Mouse (Mus musculus) gonadal fat pad, adult 2 months (tissue): ENCODE measurements around the gene Pitpnc1. TPM values are rescaled to one million over a fixed set of nuclear protein-coding genes. Genes with fewer than 3 reads are reported as not detected.

Experiments
- DNase-seq: peaks from one replicate; pipeline ENCODE4 v3.0.0-alpha.2; 2012; ENCODE audit warnings: low read depth
- polyA plus RNA-seq: library from polyadenylated mRNA; depleted of rRNA; stranded (reverse); fragments of >200 nt; gene quantifications from 2 replicates; pipeline ENCODE4 v1.2.3, GENCODE M21; 2012

The Pitpnc1 gene
- polyA plus RNA-seq, 1 experiment, result 6.4 TPM

- no peak for DNase-seq
These were observed 188.0 kb downstream of the Pitpnc1 start for GRCm38 (mm10) chr11:107282481-107282880.

DNA sequence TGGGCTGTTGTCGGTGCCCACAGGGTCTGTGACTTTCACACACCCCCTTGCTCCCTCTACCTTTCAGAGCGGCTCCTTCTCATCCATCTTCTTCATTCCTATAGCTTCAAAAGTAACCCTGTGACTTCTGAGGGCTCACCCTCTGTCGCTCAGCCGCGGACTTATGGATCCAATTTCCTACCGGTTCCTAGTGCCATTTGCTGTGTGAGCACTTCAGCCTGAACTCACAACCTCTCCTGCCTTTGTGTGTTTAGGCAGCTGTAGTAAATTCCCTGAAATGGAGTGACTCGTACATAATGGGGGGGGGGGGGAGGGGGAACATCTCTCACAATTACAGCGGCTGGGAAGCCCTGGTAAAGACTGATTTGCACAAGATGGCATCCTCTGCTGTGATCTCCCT lies 191.2 kb downstream of the Pitpnc1 start:
- DNase-seq, result no peak

DNA sequence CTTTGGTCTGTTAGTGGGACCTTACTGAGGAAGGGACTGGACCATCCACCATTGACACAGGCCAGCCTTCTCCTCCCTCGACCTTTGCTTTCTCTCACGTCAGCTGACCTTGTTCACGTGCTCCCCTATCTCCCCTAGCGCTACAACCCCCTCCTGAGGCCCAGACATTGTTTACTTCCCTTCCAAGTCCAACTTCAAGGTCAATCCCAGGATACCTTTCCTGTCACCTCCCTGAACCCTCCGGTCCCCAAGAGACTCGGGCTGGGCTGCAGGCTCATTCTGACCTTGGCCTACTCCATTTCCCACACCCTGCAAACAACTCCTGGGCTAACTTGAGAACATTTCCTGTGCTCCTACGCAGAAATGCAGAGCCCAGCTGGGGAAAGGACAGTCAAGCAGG lies 193.6 kb downstream of the Pitpnc1 start:
- DNase-seq, result no peak

DNA sequence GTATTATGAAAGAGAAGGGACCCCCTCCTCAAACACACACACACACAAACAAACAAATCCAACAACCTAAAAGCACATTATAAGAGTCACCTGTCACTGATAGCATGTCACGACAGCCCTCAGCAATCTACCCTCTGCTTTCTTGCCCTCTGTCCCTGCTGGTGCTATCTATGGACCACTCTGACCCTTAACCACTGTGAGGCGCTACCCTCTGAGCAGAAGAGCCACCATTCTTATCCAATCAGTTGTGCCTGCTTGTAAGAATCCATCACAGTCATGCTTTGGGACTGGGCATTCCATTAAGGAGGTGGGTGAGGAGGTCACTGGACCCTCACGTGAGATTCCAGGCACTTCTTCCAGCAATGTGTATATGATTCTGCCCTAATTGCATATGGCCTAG lies 194.2 kb downstream of the Pitpnc1 start:
- DNase-seq, result no peak

DNA sequence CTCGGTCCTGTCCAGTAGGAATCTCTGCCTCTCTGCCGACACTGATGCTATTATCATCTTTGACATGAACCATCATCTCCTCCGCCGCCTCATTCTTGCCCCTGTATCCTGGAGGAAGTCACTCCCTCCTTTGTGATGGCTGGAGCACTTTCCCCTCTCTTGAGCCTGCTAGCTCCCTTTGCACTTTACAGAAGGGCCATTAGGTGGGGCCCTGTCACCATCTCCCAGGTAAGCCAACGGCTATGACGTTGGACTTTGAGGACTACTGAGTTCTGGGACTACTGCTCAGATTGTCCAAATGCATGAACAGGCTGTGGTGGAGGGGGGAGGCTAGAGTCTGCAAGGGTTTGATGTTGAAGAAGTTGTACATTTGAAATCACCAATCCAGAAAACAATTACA lies 194.6 kb downstream of the Pitpnc1 start:
- no peak for DNase-seq

DNA sequence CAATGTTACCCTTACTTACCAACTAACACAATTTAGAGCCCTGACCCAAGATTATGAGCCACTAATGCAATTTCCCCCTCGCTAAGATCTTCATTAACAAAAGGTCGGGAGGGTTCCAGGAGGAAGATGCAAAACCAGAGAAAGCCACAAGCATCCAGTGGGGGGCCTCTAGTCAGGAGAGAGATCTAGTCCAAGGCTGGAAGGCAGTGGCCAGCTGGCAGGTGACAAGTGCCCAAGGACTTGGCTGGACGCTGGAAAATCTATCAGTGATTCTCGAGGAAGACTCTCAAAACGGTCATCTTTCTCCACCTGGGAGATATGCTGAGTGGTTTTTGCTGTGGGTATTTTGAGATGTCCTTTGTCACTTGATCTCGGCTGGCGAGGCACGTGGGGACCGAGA lies 196.3 kb downstream of the Pitpnc1 start:
- no peak for DNase-seq

DNA sequence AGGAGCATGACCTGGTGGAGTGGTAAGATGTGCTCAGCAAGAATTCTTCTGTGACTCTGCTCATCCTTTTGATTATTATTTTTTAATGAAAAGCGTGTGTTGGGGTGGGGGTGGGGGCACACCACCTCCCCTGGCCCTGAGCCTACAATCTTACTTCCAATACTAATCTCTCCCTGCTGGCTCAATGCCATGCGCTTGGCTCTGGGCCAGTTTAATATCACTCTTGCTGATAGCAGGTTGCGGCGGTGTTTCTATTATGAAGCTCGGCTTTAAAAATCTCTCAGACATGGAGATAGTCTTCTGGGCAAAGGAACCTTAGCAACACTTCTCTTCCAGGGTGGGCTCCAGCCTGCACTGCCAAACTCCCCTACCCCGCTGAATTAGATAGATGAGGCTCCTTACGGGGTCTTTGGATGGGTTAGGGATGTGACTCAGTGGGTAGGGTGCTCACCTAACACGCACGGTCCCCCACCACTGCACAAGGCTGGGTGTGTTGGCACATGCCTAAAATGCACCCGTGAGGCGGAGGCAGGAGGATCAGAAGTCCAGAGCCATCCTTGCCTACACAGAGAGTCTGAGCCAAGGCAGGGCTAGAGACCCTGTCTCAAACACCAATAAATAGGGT lies 198.0 kb downstream of the Pitpnc1 start:
- DNase-seq, result no peak

DNA sequence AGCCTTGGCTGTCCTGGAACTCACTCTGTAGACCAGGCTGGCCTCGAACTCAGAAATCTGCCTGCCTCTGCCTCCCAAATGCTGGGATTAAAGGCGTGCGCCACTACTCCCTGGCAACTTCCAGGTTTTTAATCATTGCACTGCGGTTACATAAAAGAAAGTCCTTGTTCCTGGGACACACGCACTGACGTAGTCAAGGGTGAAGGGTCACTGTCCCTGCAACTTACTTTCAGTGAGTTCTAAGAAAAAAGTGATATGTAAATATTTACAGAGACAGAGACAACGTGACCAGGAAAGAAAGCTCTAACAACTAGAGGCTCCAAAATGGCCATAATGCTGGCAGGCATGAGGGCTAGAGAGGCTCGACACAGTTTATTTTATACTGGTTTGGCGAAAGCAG lies 199.9 kb downstream of the Pitpnc1 start:
- DNase-seq, result no peak

DNA sequence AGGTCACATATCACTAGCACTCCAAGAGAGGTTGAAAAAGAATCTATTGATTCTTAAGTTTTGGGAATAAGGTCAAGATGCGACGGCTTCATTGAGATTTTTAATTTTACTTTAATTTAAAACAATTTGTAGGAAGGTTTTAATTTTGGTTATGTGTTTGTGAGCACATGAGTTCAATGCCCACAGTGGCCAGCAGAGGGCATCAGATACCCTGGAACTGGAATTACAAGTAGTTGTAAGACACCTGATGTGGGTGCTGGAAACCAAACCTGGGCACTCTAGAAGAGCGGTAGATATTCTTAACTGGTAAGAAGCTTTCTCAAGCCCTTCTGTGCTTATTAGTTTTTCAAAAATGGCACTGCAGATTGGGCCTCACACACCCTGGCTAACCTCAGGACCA lies 203.0 kb downstream of the Pitpnc1 start:
- no peak for DNase-seq

- DNase-seq, result no peak
These were observed 204.6 kb downstream of the Pitpnc1 start for GRCm38 (mm10) chr11:107265861-107266260.

DNA sequence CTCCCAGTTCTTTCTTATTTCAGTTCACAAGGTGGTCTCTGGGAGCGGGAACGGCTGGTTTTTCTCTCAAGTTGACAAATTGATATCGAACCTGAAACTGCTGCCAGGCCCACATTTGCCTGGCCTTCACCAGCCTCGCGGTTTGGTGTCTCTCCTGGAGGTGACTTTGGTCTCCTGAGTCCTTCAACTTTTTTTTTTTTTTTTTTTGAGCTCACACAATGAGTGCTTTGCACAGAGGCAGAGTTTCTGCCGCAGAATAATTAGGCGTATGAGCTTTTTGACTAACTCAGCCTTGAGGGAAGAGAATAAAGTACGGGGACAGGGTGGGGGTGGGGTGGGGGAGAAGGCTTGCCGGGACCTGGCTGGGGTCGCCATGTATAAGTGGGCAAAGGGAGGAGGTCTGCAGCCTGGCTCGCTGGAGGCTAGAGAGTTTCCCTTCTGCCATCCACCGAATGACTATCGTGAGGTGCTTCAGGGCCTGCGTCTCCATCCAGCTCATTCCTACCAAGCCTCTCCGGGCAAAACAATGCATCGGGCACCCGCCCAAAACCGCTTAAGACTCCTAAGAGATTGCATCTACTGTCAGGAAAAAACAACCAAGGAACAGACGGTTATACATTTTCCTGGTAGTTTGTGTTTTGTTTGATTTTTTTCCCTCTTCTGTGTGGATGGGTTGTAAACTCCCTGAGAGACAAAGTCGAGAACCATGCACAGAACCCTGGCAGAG lies 205.4 kb downstream of the Pitpnc1 start:
- no peak for DNase-seq

GRCm38 (mm10) chr11:107263838-107264237 lies 206.7 kb downstream of the Pitpnc1 start:
- no peak for DNase-seq

DNA sequence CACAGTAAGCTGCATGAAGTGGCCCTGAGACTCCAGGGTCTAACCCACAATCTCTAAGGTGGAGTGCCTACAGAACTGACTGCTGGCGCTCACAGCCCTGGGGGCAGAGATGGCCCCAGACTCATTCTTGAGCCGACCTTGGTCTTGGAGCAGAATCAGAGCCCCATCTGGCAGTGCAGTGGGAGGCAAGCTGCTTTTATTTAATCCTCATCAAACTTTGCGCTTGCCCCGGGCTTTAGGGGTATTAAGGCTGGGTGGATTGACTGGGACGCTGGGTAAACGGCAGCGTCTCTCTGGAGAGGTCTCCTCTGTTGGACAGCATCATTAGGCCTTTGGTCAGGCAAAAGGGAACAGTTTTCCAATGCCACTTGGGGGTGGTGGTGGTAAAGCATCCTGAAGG lies 211.1 kb downstream of the Pitpnc1 start:
- DNase-seq, result no peak

- no peak for DNase-seq
These were observed 215.3 kb downstream of the Pitpnc1 start for GRCm38 (mm10) chr11:107255185-107255584.

- peak; percentile 77 for DNase-seq
These were observed 216.3 kb downstream of the Pitpnc1 start for GRCm38 (mm10) chr11:107254181-107254580.

DNA sequence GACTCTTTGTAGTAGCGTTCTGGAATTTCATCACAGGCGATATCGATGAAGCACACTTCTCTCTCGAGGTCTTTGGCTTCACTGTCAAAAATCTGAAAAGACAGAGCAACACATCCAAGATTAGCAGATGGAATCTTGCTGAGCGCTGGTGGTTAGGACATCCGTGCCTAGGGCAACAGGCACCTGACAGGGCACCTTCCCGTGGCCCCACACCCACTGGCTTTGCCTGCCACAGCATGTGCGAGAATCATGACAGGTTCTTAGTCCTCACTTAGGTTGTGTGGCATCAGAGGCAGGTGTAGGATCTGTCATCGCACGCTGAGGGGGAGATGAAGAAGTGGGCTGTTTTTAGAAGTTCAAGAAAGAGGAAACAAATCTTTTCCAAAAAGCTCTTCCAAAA lies 218.5 kb downstream of the Pitpnc1 start:
- peak; percentile 67 for DNase-seq

- no peak for DNase-seq
These were observed 219.0 kb downstream of the Pitpnc1 start for GRCm38 (mm10) chr11:107251460-107251859.

DNA sequence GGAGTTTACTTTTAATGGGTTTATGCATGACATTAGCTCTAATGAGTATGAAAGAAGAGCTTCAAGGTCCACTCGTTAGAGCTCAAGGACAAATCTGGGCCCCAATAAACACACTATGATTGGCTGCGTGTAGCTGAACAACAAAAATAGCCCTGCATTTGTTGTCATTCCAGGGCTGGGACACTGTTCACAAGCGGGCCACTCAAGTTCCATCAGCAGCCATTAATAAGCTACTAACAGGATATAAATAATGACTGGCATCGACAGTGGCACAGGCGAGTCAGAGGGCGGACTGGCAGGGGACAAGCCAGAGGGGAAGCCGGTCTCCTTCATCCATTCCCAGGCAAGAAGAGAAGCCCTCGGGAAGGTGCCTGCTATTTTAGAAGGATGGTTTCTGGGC lies 219.6 kb downstream of the Pitpnc1 start:
- no peak for DNase-seq

DNA sequence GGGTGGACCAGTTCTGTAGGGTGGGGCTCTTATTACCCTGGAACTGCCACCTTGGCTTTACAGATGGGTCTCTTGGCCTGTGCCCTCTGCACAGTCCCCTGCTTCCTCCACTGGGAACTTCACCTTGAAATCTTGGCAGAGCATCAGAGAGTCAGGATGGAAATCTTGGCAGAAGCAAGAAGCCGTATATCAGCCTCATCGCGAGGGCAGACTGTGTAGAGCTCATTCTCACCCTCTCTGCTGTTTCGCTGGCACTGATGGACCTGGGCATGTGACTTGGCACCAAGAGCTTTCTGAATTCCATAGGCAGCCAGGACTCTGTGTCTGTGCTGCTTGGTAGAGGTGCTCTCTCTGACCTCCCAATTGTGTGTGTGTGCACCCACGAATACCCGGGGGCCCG lies 221.7 kb downstream of the Pitpnc1 start:
- no peak for DNase-seq

DNA sequence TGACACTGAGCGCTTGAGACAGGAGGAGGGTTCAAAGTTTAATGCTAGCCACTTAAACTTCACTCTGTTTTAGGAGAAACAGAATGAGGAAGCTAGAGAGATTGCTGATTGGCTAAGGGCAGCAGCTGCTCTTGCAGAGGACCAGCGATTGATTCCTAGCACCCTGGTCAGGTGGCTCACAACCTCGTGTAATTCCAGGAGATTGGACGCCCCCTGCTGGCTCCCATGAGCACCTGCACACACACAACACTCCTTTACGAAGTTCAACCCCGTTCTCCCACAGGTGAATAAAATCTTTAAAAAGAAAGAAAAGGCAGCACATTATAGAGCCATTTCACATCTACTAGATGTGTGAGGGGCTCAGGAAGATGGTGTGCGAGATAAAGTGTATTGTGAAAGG lies 224.8 kb downstream of the Pitpnc1 start:
- DNase-seq, result no peak

GRCm38 (mm10) chr11:107243126-107243525 lies 227.4 kb downstream of the Pitpnc1 start:
- DNase-seq, result no peak

GRCm38 (mm10) chr11:107241678-107242077 lies 228.8 kb downstream of the Pitpnc1 start:
- peak; percentile 46 for DNase-seq

GRCm38 (mm10) chr11:107238506-107238905 lies 232.0 kb downstream of the Pitpnc1 start:
- DNase-seq, result no peak

DNA sequence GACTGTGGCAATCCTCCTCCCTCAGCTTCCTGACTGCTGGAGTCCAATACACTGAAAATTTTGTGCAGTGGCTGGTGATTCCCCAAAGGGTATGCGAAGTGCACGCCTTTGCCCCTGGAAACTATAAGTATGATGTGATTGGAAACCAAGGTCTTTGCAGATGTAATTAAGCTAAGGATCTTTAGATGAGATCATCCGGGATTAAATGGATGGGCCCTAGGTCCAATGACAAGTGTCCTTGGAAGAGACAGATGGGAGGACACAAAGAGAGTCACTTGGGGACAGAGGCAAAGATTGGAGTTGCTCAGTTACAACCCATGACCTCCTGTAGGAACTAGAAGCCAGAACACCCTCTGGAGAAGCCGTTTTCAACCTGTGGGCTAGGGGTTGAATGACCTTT lies 233.0 kb downstream of the Pitpnc1 start:
- DNase-seq, result no peak
